Mouse (Mus musculus) kidney, adult 2 months (tissue): ENCODE results near the gene Adat3. TPM values are rescaled to one million over a fixed set of nuclear protein-coding genes. Genes with fewer than 3 reads are reported as not detected.

Source experiments
- DNase-seq: peaks from one replicate; pipeline ENCODE4 v3.0.0; 2021
- H3K27ac ChIP-seq: fragments of 200-500 bp; 2 replicates; pipeline ENCODE4 v1.5.1; 2012; ENCODE audit warnings: low read depth, low read length, control low read depth, inconsistent platforms; ENCODE audit not compliant: insufficient read depth
- H3K27me3 ChIP-seq: fragments of 200-500 bp; replicated peaks from 2 replicates; pipeline ENCODE4 v1.6.1; 2012; ENCODE audit warnings: mild to moderate bottlenecking, moderate library complexity, low read length, inconsistent platforms; ENCODE audit not compliant: control insufficient read depth, insufficient read depth
- H3K36me3 ChIP-seq: fragments of 200-500 bp; 2 replicates; pipeline ENCODE4 v1.6.1; 2012; ENCODE audit warnings: mild to moderate bottlenecking, moderate library complexity, low read length, inconsistent platforms; ENCODE audit not compliant: control insufficient read depth, insufficient read depth
- H3K4me1 ChIP-seq: fragments of 200-500 bp; 2 replicates; pipeline ENCODE4 v1.6.1; 2011; ENCODE audit warnings: low read length; ENCODE audit not compliant: control insufficient read depth, insufficient read depth
- H3K4me3 ChIP-seq: fragments of 200-500 bp; 2 replicates; pipeline ENCODE4 v1.5.1; 2011; ENCODE audit warnings: mild to moderate bottlenecking, low read depth, low read length, control low read depth; ENCODE audit not compliant: insufficient read depth
- CTCF ChIP-seq: fragments of 200-500 bp; conservative IDR thresholded peaks from 2 replicates; pipeline ENCODE4 v1.5.1; 2011; ENCODE audit warnings: low read depth, mild to moderate bottlenecking, control low read depth, low read length, moderate library complexity, mixed read lengths; ENCODE audit not compliant: insufficient read depth, insufficient read length
- POLR2A ChIP-seq: fragments of 200-500 bp; IDR thresholded peaks from one replicate; pipeline ENCODE4 v1.6.1; 2011; ENCODE audit warnings: low read depth, low read length, control low read depth
- WGBS: fragments of 180-500 bp; shearing (Covaris S2); methylation state at CpG from one replicate; pipeline ENCODE4 v1.1.7; 2018; 5-methylcytosine and 5-hydroxymethylcytosine counted together
- polyA plus RNA-seq: library from polyadenylated mRNA; depleted of rRNA; stranded (reverse); fragments of >200 nt; gene quantifications from 2 replicates; pipeline ENCODE4 v1.2.3, GENCODE M21; 2012

The Adat3 gene
- polyA plus RNA-seq, 1 experiment, result 3.4 TPM

- H3K4me3 ChIP-seq, result peak overlapping the region; percentile 74
- H3K36me3 ChIP-seq, result no peaks in the 10 kb centered on the region
- peaks cover 11% of the 10 kb centered on the region for H3K4me1 ChIP-seq
- under 1% methylated on average over 29 of the region's 29 CpGs for WGBS
- no peaks in the 10 kb centered on the region for H3K27me3 ChIP-seq
- peak overlapping the region; percentile 69 for H3K27ac ChIP-seq
- TF ChIP-seq POLR2A, result no peak
- TF ChIP-seq CTCF, result peak; percentile 80
- peak; percentile 90 for DNase-seq
Observed at GRCm38 (mm10) chr10:80578131-80578750, 24.4 kb upstream of the Adat3 start.

GRCm38 (mm10) chr10:80578911-80579310 is 23.8 kb upstream of the Adat3 start:
- 5% methylated on average over 8 of the region's 8 CpGs for WGBS
- DNase-seq, result peak; percentile 75
- no peak overlapping the region for H3K4me3 ChIP-seq
- H3K36me3 ChIP-seq, result no peaks in the 10 kb centered on the region
- peaks cover 12% of the 10 kb centered on the region for H3K4me1 ChIP-seq
- no peaks in the 10 kb centered on the region for H3K27me3 ChIP-seq
- H3K27ac ChIP-seq, result peak overlapping the region; percentile 48
- TF ChIP-seq POLR2A, result no peak
- peak; percentile 80 for TF ChIP-seq CTCF

DNA sequence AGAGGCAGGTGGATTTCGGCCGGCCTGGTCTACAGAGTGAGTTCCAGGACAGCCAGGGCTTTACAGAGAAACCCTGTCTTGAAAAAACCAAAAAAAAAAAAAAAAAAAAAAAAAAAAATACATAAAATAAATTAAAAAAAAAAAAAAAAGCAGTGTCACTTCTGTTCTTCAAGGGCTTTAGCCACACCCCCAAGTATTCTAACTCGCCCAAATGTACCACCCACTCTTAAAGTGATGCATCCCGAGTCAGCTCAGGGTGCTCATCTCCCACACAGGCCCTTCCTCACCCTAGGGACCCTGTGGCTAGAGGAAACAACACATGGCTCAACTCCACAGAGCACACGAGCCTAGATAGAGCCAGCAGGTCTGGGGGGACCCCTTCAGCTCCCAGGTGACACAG is 19.6 kb upstream of the Adat3 start:
- peaks cover 24% of the 10 kb centered on the region for H3K4me1 ChIP-seq
- H3K36me3 ChIP-seq, result no peaks in the 10 kb centered on the region
- no peaks in the 10 kb centered on the region for H3K27me3 ChIP-seq
- H3K27ac ChIP-seq, result no peak overlapping the region
- DNase-seq, result no peak
- WGBS, result 87% methylated on average over 5 of the region's 5 CpGs
- H3K4me3 ChIP-seq, result no peak overlapping the region
- no peak for TF ChIP-seq CTCF
- no peak for TF ChIP-seq POLR2A

- WGBS, result 36% methylated on average over 12 of the region's 12 CpGs
- TF ChIP-seq POLR2A, result no peak
- no peak for TF ChIP-seq CTCF
- H3K27ac ChIP-seq, result peak overlapping the region; percentile 45
- H3K36me3 ChIP-seq, result no peaks in the 10 kb centered on the region
- DNase-seq, result peak; percentile 88
- H3K4me3 ChIP-seq, result no peak overlapping the region
- peaks cover 31% of the 10 kb centered on the region for H3K4me1 ChIP-seq
- no peaks in the 10 kb centered on the region for H3K27me3 ChIP-seq
Observed at GRCm38 (mm10) chr10:80584045-80584488, 18.6 kb upstream of the Adat3 start.

DNA sequence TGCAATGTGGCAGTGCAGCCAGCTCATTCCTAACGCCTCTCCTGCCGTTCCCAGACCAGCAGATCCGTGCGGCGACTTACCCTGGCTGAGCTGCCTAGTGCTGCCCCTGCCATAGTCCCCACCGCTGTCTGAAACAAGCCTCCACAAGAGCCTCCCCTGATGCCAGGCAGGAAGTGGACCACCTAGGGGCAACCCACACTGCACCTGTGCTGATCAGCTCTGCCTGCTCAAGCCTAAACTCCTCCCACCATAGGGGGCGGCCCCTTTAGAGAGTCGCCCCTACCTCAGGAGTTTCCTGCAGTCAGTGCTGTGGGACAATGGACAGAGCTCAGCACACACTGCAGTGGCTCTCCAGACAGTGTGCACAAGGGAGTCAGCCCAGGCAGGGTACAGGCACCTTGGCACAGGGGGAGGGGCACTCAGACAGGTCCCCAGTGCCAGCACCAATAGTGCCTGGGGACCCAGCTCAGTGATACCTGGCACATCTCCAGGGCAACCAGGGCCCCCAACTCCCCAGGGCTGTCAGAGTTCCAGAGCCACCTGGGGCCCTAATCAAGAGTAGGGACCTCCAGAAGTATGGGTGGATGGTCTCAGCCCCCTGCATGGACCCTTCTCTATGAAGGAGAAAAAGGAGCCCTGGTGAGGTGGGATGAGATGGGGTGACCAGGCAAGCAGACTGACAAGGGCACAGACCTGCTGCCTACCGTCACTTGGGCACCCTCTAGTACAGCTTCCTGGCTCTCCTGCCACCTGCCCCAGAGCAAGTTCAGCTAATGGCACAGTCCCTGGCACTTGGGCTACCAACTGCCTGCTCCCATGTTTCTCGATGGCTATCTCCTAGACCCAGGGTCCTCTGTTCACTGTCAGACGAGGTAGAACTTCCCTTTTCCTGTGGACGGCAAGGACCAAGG is 17.8 kb upstream of the Adat3 start:
- WGBS, result 46% methylated on average over 12 of the region's 12 CpGs
- H3K4me1 ChIP-seq, result peaks cover 30% of the 10 kb centered on the region
- no peak for DNase-seq
- TF ChIP-seq POLR2A (no peak), CTCF (no peak)
- H3K27me3 ChIP-seq, result no peaks in the 10 kb centered on the region
- H3K36me3 ChIP-seq, result no peaks in the 10 kb centered on the region
- peak overlapping the region; percentile 45 for H3K27ac ChIP-seq
- H3K4me3 ChIP-seq, result no peak overlapping the region

GRCm38 (mm10) chr10:80585581-80585980 is 17.1 kb upstream of the Adat3 start:
- Histone ChIP-seq H3K27me3 (no peaks in the 10 kb centered on the region), H3K36me3 (no peaks in the 10 kb centered on the region), H3K4me3 (no peak overlapping the region), H3K27ac (no peak overlapping the region), H3K4me1 (peaks cover 30% of the 10 kb centered on the region)
- 90% methylated on average over 8 of the region's 8 CpGs for WGBS
- DNase-seq, result no peak
- TF ChIP-seq CTCF (no peak), POLR2A (no peak)
